Mouse (Mus musculus) heart, postnatal 25 days (tissue): ENCODE data around the gene Rhbdf1. TPM values are rescaled to one million over a fixed set of nuclear protein-coding genes. Genes with fewer than 3 reads are reported as not detected.

ENCODE experiments used
- DNase-seq: peaks from one replicate; pipeline ENCODE4 v3.0.0; 2022; ENCODE audit warnings: low spot score
- intact Hi-C: fragments of 180-260 bp; cut with DNase I; formaldehyde crosslinking; loops from one replicate; pipeline ENCODE4 v1.15.1; 2025
- total RNA-seq, 2 experiments: library from RNA; stranded (reverse); gene quantifications; 2 replicates each; pipeline ENCODE4 v1.2.3; 2021

The Rhbdf1 gene
- total RNA-seq, result 10 to 100 TPM; 21.9 to 25.0 TPM

GRCm38 (mm10) chr11:32221951-32222409 lies at the start of gene Rhbdf1:
Gene Rhbdf1, minus strand, starts transcription at chr11:32222300.
- intact Hi-C loops, result no loop called here
- peak; percentile 62 for DNase-seq

- intact Hi-C loops, result no loop called here
- DNase-seq, result no peak
Observed at GRCm38 (mm10) chr11:32271178-32271577, 49.1 kb upstream of the Rhbdf1 start.

GRCm38 (mm10) chr11:32268952-32269351 lies 46.9 kb upstream of the Rhbdf1 start:
- intact Hi-C loops, result no loop called here
- no peak for DNase-seq

- DNase-seq, result no peak
- intact Hi-C loops, result no loop called here
Observed at GRCm38 (mm10) chr11:32267964-32268363, 45.9 kb upstream of the Rhbdf1 start.

GRCm38 (mm10) chr11:32267188-32267884 lies 45.2 kb upstream of the Rhbdf1 start, which contains the start of gene Nprl3:
Gene Nprl3, minus strand, starts transcription at chr11:32267707.
- DNase-seq, result peak; percentile 93
- intact Hi-C loops, result no loop called here

GRCm38 (mm10) chr11:32266776-32267175 lies 44.7 kb upstream of the Rhbdf1 start:
- no peak for DNase-seq
- intact Hi-C loops, result no loop called here

GRCm38 (mm10) chr11:32266194-32266593 lies 44.1 kb upstream of the Rhbdf1 start:
- intact Hi-C loops, result no loop called here
- no peak for DNase-seq

GRCm38 (mm10) chr11:32265117-32265738 lies 43.1 kb upstream of the Rhbdf1 start:
- DNase-seq, result no peak
- intact Hi-C loops, result no loop called here

- DNase-seq, result no peak
- intact Hi-C loops, result no loop called here
Observed at GRCm38 (mm10) chr11:32262674-32263415, 40.7 kb upstream of the Rhbdf1 start.

- DNase-seq, result no peak
- intact Hi-C loops, result no loop called here
Observed at GRCm38 (mm10) chr11:32256566-32256965, 34.5 kb upstream of the Rhbdf1 start.

GRCm38 (mm10) chr11:32256146-32256545 lies 34.0 kb upstream of the Rhbdf1 start:
- intact Hi-C loops, result no loop called here
- no peak for DNase-seq

- DNase-seq, result no peak
- intact Hi-C loops, result no loop called here
Observed at GRCm38 (mm10) chr11:32253121-32253520, 31.0 kb upstream of the Rhbdf1 start.

GRCm38 (mm10) chr11:32250880-32251763 lies 29.0 kb upstream of the Rhbdf1 start:
- intact Hi-C loops, result no loop called here
- DNase-seq, result no peak

- intact Hi-C loops, result no loop called here
- no peak for DNase-seq
Observed at GRCm38 (mm10) chr11:32248350-32248749, 26.2 kb upstream of the Rhbdf1 start.

- intact Hi-C loops, result no loop called here
- DNase-seq, result no peak
Observed at GRCm38 (mm10) chr11:32247068-32247467, 25.0 kb upstream of the Rhbdf1 start.

GRCm38 (mm10) chr11:32245614-32246013 lies 23.5 kb upstream of the Rhbdf1 start:
- intact Hi-C loops, result no loop called here
- DNase-seq, result no peak

GRCm38 (mm10) chr11:32244617-32245016 lies 22.5 kb upstream of the Rhbdf1 start:
- DNase-seq, result no peak
- intact Hi-C loops, result loop anchor here (5.0 kb wide), 1 partner anchor 37 kb away; the partner anchor contains the start of gene Snrnp25

- no peak for DNase-seq
- intact Hi-C loops, result loop anchor here (5.0 kb wide), 1 partner anchor 37 kb away; the partner anchor contains the start of gene Snrnp25
Observed at GRCm38 (mm10) chr11:32244064-32244463, 22.0 kb upstream of the Rhbdf1 start.

GRCm38 (mm10) chr11:32243205-32243955 lies 21.3 kb upstream of the Rhbdf1 start:
- intact Hi-C loops, result loop anchor here (5.0 kb wide), 1 partner anchor 36 kb away; the partner anchor contains the start of gene Snrnp25
- no peak for DNase-seq
